Mouse (Mus musculus): Measurements from ENCODE around the gene Asz1. TPM values are rescaled to one million over a fixed set of nuclear protein-coding genes. Genes with fewer than 3 reads are reported as not detected.

Asz1 gene
- total RNA-seq, 2 experiments from 2014 or later: not detected

- no peak for DNase-seq (ENCODE audit: low spot score in 2 of 2)
- intact Hi-C loops (cut with DNase I): no loop called here
Measured at GRCm38 (mm10) chr6:18024133-18024794, 84.6 kb downstream of the Asz1 start.

DNA sequence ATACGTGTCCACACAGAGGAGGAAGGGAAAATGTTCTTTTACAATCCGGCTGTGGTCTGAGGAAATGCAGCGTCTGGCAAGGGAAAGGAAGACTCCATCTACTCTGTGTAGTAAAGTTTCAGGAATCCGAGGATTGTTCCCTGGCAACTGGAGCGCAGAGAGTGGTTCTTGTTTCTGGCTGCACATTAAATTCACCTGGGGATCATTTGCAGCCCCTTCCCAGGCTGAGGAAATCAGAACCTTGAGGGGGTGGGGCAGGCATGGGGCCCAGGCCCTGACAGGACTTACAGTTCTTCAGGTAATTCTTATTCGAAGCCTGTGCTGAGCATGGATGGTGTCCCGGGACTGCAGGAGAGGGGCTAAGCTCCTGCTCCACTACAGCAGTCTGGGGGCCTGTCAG is 95.5 kb downstream of the Asz1 start:
- intact Hi-C loops (cut with DNase I): no loop called here
- no peak for DNase-seq (ENCODE audit: low spot score in 2 of 2)

DNA sequence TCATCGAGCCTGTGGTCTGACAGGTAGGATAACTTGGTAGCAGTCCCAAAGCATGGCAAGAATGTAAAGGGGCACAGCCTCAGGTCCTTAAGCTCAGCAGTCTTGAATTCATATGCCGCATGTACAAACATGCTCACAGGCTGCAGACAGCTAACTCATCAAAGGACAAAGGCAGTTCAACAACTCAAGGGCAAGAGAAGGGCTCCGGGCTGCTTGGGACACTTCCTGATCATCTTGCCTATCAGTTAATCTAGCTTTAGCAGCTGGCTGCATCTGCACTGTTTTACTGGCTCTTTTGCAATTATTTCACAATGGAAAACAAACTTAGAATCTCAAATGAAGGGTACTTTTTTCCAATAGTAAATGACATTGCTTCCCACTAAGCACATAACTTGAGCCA is 101.5 kb downstream of the Asz1 start:
- intact Hi-C loops (cut with DNase I): no loop called here
- DNase-seq (ENCODE audit: low spot score in 2 of 2): no peak

DNA sequence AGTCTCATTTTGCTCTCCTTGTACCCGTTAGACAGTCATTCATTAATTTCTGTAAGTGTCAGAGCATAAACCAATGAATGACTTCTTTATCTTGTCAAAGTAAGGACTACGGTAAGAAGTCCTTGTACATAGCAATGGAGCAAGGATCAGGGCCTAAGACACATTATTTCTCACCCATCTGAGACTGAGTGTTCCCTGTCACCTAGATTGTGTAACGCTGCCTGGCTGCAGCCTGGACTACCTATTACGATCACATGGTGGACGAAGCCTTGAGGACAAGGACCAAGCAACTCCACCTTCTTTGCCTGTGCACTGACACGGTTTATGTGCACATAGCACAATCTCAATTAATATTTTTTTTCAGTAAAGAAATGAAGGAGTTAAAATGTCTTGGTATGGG is 106.8 kb downstream of the Asz1 start:
- DNase-seq (ENCODE audit: low spot score in 2 of 2): no peak
- intact Hi-C loops (cut with DNase I): no loop called here

Other genes with a start within 250 kb of the Asz1 start
- gene Wnt2, start 78.5 kb downstream of the Asz1 start, total RNA-seq (2021): 1 to 10 TPM; 5.4 to 7.0 TPM
- under 1 TPM; 0.57 to 0.61 TPM for gene Cftr, start 61.6 kb upstream of the Asz1 start, total RNA-seq (2021)

Measured in left cerebral cortex, postnatal 36 days (tissue).